Mouse (Mus musculus) limb, embryonic 11.5 days (tissue): ENCODE measurements around the gene Ovol2. TPM values are rescaled to one million over a fixed set of nuclear protein-coding genes. Genes with fewer than 3 reads are reported as not detected.

Experiments used
- ATAC-seq: fragments of 200-750 bp; cut with Nextera tagmentation; 2 replicates; pipeline ENCODE4 v1.8.0; 2017; ENCODE audit warnings: low read depth; ENCODE audit not compliant: insufficient number of reproducible peaks, low FRiP score, low TSS enrichment
- DNase-seq: peaks from one replicate; pipeline ENCODE4 v3.0.0-alpha.2; 2015; ENCODE audit warnings: low spot score
- H3K27ac ChIP-seq: fragments of 300-500 bp; sonication (generic); replicated peaks from 2 replicates; pipeline ENCODE4 v1.5.1; 2014; ENCODE audit warnings: low read depth, mild to moderate bottlenecking, low read length
- H3K27me3 ChIP-seq: fragments of 300-500 bp; sonication (generic); 2 replicates; pipeline ENCODE4 v1.6.1; 2014; ENCODE audit warnings: mild to moderate bottlenecking, low read length, mixed read lengths; ENCODE audit not compliant: control insufficient read depth, insufficient read depth
- H3K36me3 ChIP-seq: fragments of 300-500 bp; sonication (generic); 2 replicates; pipeline ENCODE4 v1.6.1; 2014; ENCODE audit warnings: mild to moderate bottlenecking, low read length, moderate library complexity, mixed read lengths; ENCODE audit not compliant: control insufficient read depth, insufficient read depth
- H3K4me1 ChIP-seq: fragments of 300-500 bp; sonication (generic); 2 replicates; pipeline ENCODE4 v1.6.1; 2014; ENCODE audit warnings: low read length, mixed read lengths; ENCODE audit not compliant: control insufficient read depth, insufficient read depth
- H3K4me2 ChIP-seq: fragments of 300-500 bp; sonication (generic); 2 replicates; pipeline ENCODE4 v1.6.1; 2014; ENCODE audit warnings: low read depth, mild to moderate bottlenecking, moderate library complexity; ENCODE audit not compliant: severe bottlenecking
- H3K4me3 ChIP-seq: fragments of 300-500 bp; sonication (generic); 2 replicates; pipeline ENCODE4 v1.5.1; 2014; ENCODE audit warnings: low read depth, low read length
- H3K9ac ChIP-seq: fragments of 300-500 bp; sonication (generic); 2 replicates; pipeline ENCODE4 v1.6.1; 2014; ENCODE audit warnings: mild to moderate bottlenecking, low read length
- H3K9me3 ChIP-seq: fragments of 300-500 bp; sonication (generic); 2 replicates; pipeline ENCODE4 v1.6.1; 2016; ENCODE audit warnings: low read length; ENCODE audit not compliant: control insufficient read depth
- WGBS: fragments of 180-500 bp; shearing (Covaris S2); extraction: QIAGEN DNeasy Blood & Tissue Kit; methylation state at CpG from one replicate; pipeline ENCODE4 v1.1.7; 2014; 5-methylcytosine and 5-hydroxymethylcytosine counted together
- polyA plus RNA-seq: library from polyadenylated mRNA; unstranded; fragments of >200 nt; fragmentation: Nextera tagmentation; extraction: Ambion mirVana; gene quantifications from 2 replicates; pipeline ENCODE4 v1.2.1, GENCODE M21; 2014

The Ovol2 gene
- polyA plus RNA-seq, result 0.53 and 0.55 TPM in 2 replicates

DNA sequence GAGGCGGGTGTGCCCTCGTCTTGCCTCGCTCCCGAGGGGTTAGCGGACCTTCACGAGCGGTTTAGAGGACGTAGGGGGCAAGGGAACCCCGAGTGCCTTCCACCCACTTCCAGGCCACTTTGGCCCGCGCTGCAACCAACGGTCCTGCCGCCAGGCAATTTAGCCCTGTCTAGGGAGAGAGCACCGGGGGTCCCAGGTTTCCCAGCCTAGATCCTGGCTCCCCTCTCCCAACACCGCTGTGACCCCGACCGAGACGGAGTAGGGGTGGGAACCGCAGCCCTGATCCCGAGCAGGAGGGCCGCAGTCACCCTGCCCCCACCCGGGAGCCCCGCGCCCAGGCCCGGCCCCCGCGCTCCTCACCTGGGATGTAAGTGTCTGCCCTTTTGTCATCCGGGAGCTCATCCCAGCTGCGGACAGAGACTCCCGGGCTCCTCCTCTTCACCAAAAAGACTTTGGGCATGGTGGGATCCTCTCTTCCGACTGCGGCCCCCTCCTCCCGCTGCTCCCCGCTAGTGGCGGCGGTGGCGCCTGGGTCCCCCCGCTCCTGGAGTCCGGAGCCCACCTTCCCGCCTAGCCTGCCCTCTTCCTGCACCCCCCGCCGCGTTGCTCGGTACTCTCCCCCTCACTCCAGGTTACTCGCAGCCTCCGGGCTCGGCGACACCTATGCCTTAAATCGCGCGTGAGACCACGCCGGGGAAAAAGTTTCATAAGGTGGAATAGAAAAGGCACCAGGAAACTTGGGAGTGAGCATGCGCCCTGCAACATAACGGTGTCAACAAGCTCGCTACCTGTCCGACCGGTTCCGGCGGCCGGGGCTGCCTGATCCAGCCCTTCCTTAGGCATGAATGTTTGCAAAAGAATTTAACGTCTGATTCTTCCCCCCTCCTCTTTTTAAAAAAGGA is at the start of gene Ovol2:
Ovol2 (minus strand) TSS at position 746 of the 902 bp plus-strand sequence.
- WGBS, result 1% methylated on average over 62 of the region's 62 CpGs
- Histone ChIP-seq H3K4me1 (peaks cover 21% of the 10 kb centered on the region), H3K27ac (no peak within 1 kb of the TSS), H3K36me3 (no peaks in the 10 kb centered on the region), H3K4me2 (peak within 1 kb of the TSS; percentile 77), H3K4me3 (peak within 1 kb of the TSS; percentile 40), H3K9me3 (no peaks in the 10 kb centered on the region), H3K27me3 (peaks cover 58% of the 10 kb centered on the region), H3K9ac (peak within 1 kb of the TSS; percentile 45)
- ATAC-seq (peak; percentile 40; the same call in 1 of the 2 replicates), DNase-seq (peak; percentile 65)

DNA sequence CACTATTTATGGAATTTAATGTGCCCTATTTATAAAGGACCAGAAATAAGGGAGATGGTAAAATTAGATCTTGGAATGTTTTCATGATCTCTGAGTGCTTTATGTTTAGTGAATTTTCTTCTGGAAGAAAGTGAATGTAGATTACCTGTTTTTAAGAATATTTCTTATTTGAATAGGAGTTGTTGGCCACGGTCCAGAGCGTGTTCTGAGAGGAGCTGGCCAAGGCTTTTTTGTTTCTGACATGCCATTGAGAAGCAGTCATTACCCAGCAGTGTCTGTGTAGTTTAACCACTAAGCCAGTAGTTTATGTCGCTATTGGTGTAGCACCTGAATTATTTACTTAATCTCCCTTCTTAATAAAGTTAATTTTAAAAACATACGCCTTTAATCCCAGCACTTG is 49.8 kb upstream of the Ovol2 start:
- Histone ChIP-seq H3K27ac (no peak overlapping the region), H3K4me2 (no peak overlapping the region), H3K9me3 (no peaks in the 10 kb centered on the region), H3K36me3 (peaks cover 20% of the 10 kb centered on the region), H3K4me1 (no peaks in the 10 kb centered on the region), H3K9ac (no peak overlapping the region), H3K27me3 (no peaks in the 10 kb centered on the region), H3K4me3 (no peak overlapping the region)
- DNase-seq (no peak), ATAC-seq (no peak)
- 95% methylated on average over 4 of the region's 4 CpGs for WGBS

DNA sequence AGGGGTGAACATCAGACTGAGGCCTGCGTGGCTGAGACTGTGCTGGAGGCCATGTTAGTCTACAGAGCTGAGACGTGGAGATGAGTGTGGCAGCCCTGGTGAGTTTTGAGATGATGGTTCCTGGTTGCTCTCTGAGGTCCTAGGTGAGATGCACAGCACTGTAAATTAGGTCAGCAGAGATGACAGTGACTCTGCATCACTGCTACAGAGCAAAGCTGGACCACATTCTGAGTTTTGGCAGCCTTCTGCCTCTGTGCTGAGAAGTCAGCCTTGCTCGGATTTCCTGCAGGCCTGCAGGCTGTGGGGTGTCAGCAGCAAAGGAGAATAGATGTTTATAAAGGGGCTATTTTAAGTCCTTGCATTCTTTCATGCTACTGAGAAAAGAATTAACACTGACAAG is 49.3 kb upstream of the Ovol2 start:
- Histone ChIP-seq H3K36me3 (peaks cover 22% of the 10 kb centered on the region), H3K9me3 (no peaks in the 10 kb centered on the region), H3K4me3 (no peak overlapping the region), H3K27ac (no peak overlapping the region), H3K4me2 (no peak overlapping the region), H3K4me1 (no peaks in the 10 kb centered on the region), H3K27me3 (no peaks in the 10 kb centered on the region), H3K9ac (no peak overlapping the region)
- no peak for DNase-seq
- ATAC-seq, result no peak
- WGBS, result 98% methylated on average over 3 of the region's 3 CpGs

DNA sequence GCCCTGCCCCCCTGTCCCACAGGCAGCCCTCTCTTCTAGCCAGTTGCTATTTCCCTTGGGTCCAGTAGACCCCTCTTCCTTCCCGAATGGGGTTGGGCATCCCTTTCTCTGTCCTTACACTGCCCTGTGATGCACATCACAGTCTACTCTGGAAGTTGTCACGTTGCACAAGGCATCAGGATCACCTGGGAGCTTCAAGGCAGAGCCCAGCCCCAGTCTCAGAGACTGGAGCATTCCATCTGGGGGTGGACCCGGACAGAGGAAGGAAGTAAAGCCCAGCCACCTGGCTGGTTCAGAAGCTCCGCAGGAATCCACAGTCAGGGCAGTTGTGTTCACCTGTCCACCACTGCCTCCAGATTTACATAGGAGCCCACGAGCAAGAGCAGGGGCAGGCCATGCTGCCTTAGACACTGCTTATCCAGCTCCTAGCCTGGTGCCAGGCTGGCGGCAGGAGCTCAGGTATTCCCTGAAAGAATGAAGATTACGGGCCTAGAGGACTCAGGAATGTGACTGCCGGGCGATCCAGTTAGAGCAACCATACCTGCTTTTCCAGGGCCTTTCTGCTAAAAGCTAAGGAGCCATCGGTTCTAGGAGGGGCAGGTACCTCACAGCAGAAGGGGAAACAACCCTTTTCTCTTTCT is 43.2 kb upstream of the Ovol2 start:
- WGBS, result 85% methylated on average over 10 of the region's 10 CpGs
- ATAC-seq, result no peak
- H3K27ac ChIP-seq, result no peak overlapping the region

DNA sequence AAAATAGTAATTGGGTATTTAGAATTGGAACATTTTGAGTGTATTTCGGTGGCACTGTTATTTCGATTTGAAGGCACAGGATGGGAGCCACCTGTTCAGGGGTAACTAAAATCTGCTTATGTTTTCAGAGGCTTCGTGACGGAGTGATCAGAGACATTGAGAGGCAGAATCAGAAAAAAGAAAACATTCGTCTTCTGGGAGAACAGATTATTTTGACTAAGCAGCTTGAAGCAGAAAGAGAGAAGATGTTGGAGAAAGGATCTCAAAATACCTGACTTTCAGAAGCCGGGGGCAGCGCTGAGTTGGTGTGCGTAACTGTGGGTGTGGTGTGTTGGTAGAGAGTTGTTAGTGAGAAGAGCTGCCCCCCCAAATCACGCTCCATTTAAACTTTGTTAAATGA is 41.1 kb upstream of the Ovol2 start:
- Histone ChIP-seq H3K27ac (no peak overlapping the region), H3K9ac (no peak overlapping the region), H3K27me3 (no peaks in the 10 kb centered on the region), H3K36me3 (peaks cover 14% of the 10 kb centered on the region), H3K4me3 (no peak overlapping the region), H3K9me3 (no peaks in the 10 kb centered on the region), H3K4me1 (no peaks in the 10 kb centered on the region), H3K4me2 (no peak overlapping the region)
- ATAC-seq (no peak), DNase-seq (no peak)
- WGBS, result 96% methylated on average over 9 of the region's 9 CpGs

More for the DNA sequence above, 43.2 kb upstream of the Ovol2 start:
- no peaks in the 10 kb centered on the region for H3K9me3 ChIP-seq
- no peak overlapping the region for H3K9ac ChIP-seq
- peaks cover 23% of the 10 kb centered on the region for H3K36me3 ChIP-seq
- no peak overlapping the region for H3K4me3 ChIP-seq
- no peaks in the 10 kb centered on the region for H3K4me1 ChIP-seq
- H3K27me3 ChIP-seq, result no peaks in the 10 kb centered on the region
- H3K4me2 ChIP-seq, result no peak overlapping the region
- no peak for DNase-seq

DNA sequence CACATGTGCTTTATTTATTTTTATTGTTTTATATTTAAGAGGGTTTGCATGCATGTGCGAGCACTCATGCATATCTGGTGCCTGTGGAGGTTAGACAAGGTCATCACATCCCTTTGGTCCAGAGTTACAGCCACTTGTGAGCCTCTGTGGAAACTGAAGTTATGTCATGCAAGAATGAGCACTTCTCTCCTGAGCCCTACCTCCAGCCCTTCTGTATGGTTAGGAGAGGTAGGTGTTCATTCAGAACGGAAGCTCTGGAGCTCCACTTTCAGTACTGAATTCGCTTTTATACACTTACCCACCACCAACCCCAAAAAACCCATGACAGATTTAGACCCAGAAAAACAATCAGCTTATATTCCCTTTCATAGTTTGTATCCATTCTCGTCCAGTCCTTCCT is 39.6 kb upstream of the Ovol2 start:
- Histone ChIP-seq H3K36me3 (peaks cover 11% of the 10 kb centered on the region), H3K9ac (no peak overlapping the region), H3K27me3 (no peaks in the 10 kb centered on the region), H3K4me1 (no peaks in the 10 kb centered on the region), H3K4me2 (no peak overlapping the region), H3K27ac (no peak overlapping the region), H3K9me3 (no peaks in the 10 kb centered on the region), H3K4me3 (no peak overlapping the region)
- 94% methylated on average over 4 of the region's 4 CpGs for WGBS
- DNase-seq, result no peak
- no peak for ATAC-seq

DNA sequence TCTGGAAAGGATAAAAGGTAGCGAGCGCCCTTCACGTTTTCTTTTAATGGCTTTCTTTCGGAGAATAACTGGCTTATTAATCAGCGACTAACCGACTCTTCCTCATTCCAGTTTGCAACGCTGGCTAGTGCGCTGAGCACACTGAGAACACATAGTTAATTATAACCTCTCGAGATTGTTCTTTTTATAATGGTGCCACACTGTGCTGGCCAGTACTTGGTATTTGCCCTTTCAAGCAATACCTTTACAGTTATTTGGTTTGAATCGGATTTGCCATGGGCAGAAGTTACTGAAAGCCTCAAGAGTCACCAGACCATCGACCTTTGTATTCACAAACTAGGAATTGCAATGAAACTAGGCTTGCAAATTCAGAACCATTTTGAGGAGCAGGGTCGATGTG is 37.6 kb upstream of the Ovol2 start:
- Histone ChIP-seq H3K27me3 (no peaks in the 10 kb centered on the region), H3K4me1 (no peaks in the 10 kb centered on the region), H3K36me3 (peaks cover 7% of the 10 kb centered on the region), H3K4me3 (peak overlapping the region; percentile 91), H3K4me2 (peak overlapping the region; percentile 69), H3K27ac (peak overlapping the region; percentile 89; the same call in 1 of the 2 replicates), H3K9ac (peak overlapping the region; percentile 93), H3K9me3 (no peaks in the 10 kb centered on the region)
- ATAC-seq (no peak), DNase-seq (no peak)
- 3% methylated on average over 12 of the region's 12 CpGs for WGBS

DNA sequence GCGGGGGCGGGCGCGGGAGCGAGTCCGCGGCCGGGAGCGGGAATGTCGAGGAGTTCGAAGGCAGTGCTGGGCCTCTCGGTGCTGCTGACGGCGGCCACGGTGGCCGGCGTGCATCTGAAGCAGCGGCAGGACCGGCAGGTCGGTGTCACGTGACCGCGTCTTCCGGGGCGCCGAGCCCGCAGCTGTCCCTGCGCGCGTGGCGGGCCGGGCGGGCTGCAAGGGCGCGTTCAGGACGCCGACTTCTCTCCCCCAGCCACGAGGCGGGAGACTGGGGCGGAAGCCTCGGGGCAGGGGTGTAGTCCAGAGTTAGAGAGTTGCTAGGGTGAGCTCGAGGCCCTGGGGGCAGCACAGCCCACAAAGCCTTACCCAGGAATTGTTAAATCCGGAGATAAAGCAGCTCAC is 37.1 kb upstream of the Ovol2 start:
- DNase-seq, result no peak
- peak overlapping the region; percentile 69 for H3K4me2 ChIP-seq
- peak overlapping the region; percentile 93 for H3K9ac ChIP-seq
- ATAC-seq, result peak; percentile 84
- no peaks in the 10 kb centered on the region for H3K27me3 ChIP-seq
- H3K9me3 ChIP-seq, result no peaks in the 10 kb centered on the region
- H3K27ac ChIP-seq, result peak overlapping the region; percentile 89
- H3K36me3 ChIP-seq, result peaks cover 4% of the 10 kb centered on the region
- under 1% methylated on average over 43 of the region's 43 CpGs for WGBS
- H3K4me3 ChIP-seq, result peak overlapping the region; percentile 91
- H3K4me1 ChIP-seq, result no peaks in the 10 kb centered on the region
